Mouse (Mus musculus) yolk sac, embryonic 10.5 days (tissue): Measurements from ENCODE around the gene Col5a2.
A peak's percentile ranks its signal among the peaks of the same experiment; 100 is the strongest.
"Not testable (repeated sequence)": the region's sequence is repeated elsewhere in the genome, so short reads cannot be mapped to it uniquely, and the experiment has no call there.

Source experiments
- DNase-seq: peaks from one replicate; pipeline ENCODE4 v3.0.0-alpha.2; 2017; ENCODE audit warnings: low spot score

The Col5a2 gene

DNA sequence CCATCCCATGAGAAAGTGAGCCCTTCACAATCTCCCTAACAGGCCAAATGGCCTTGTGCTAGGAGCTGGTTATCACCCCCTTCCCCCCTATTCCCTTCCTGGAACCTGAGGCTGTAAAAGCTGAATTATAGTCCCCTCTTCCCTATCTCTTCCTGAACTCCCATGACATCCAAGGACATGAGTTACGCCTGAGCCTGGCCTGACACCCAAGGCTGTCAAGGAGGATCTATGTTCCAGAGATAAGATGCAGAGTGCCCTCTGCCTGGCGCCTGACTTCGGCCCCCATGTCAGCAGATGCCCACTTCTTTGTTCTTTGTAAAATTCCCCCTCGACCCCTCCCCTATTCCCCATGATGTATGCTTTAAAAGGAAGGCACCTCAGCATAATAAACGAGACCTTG is 73.9 kb downstream of the Col5a2 start:
- DNase-seq: not testable (repeated sequence)

DNA sequence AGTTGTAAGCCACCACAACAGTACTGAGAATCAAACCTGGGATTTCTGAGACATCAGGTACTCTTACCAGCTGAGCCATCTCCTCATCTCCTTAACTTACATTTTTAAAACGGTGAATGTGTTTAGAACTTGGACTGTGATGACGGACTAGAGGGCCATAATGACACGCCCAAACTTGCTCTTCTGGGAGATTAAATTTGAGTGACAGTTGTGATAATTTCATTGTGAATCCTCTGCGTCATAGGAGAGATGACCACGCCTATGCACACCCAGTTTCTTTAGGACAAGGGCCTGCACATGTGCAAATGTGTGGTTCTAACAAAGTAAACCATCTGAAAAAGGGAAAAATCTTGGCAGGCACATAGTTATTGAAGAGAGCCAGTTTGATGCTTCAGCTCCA is 79.2 kb downstream of the Col5a2 start:
- DNase-seq: no peak

DNA sequence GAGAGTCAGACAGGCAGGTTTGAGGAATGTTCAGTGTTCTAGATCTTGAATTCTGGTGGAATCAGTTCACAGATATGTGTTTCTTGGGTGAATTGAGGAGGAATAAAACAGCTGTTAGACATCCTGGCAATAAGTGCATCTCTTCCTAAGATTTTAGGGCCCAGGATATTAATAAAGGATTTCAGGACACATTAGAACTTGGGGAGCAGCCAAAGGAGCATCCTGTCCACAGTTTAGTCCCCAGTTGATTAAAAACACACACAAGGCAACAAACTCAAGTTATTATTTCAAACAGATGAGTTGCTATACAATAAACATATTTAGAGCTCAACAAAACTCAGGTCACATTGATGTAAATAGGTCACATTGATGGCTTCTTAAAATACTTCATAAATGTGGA is 82.5 kb downstream of the Col5a2 start:
- DNase-seq: no peak

DNA sequence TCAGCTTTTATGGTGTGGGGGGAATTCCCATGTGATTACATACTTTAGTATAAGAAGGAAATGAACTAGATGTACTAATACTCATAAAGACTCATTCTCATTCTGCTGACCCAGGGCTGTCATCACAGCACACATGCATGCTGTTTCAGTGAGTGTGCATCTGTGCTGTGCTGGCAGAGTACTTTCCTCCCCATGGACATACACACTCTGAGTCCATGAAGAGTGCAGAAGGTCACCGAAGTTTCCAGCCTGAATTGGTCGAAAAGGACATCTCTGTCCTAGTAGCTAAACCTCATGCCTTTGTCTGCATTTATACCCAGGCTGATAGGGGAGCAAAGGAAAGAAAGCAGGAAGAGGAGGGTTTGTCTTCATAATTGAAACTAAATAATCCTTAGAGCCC is 83.2 kb downstream of the Col5a2 start:
- no peak for DNase-seq

DNA sequence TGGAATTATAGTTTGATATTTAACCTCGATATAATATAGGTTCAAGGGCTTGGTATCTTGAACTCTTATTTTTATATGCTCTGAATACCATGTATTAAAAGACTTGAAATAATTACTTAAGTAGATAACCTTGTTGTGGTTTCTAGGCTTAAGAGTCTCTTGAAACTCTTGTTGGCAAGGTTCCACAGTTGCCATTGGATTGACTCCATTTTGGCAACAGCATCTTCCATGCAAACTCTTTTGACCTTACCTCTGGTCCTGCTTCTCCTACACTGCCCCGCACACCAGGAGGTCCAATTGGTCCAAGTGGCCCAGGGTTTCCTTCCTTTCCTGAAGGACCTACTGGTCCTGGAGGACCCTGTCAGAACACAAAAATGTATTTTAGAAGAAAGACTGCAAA is 121.2 kb downstream of the Col5a2 start:
- DNase-seq: no peak

DNA sequence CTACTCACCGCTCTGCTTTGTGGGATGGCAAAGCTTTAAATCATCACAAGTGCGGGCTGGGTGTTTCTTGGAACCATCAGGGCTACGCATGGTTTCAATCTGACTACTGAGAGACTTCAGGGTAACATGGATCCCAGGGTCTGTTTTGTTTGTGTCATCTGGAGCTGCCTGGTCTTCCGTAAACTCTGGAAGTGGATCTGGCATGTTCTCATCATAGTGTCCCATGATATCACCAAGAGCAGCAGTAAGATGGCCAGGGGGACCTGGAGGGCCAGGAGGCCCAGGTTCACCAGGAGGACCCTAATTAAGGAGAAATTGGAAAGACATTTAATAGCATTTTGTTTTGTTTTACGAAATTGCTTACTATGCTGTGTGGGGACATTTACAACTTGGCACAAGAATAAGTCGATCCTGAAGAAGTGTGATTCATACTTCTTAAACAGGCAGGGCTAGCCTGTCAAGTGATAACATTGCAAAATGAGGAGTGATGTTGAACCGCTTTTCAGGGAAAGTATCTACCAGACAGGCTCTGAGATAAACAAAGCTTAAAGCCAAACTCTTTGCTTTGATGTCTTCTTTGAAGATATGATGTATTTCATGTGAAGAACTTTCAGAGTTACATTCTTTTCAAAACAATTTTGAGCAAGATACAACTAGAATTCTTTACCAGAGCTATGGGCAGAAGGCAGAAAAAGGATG is 122.9 kb downstream of the Col5a2 start:
- DNase-seq: peak; percentile 33

DNA sequence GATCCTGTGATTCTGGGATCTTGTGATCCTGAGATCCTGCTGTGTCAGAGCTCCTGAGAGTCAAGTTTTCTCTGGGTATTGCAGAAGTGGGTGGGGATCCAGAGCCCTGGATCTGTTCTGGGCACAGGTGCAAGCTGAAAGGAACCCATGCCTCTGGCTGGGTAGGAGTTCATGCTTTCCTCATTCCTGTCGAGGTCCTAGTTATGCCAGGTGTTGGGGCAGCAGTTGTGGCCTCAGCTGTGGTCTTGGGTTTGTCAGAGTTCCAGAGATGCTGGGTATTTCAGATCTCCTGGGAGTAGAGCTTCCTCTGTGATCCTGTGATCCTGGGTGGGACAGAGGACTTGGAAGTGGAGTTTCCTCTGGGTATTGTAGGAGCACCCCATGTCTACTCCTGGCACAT is 137.7 kb downstream of the Col5a2 start:
- DNase-seq: no peak

DNA sequence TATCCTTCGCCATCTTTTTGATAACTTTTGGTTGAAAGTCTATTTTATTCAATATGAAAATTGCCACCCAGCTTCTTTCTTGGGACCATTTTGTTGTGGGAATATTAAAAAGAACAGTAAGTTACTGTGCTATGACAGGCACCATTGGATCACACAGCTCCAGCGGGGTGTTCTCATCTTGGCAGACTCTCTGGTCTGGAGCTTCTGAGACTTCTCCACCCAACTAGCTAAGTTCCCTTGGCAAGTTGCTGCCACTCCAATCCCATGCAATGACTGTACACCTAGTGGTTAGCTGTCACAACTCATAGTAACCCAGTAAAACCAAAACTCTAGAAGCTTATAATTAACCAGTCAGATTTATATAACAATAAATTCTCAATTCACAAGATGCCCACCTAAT is 139.8 kb downstream of the Col5a2 start:
- DNase-seq: no peak

DNA sequence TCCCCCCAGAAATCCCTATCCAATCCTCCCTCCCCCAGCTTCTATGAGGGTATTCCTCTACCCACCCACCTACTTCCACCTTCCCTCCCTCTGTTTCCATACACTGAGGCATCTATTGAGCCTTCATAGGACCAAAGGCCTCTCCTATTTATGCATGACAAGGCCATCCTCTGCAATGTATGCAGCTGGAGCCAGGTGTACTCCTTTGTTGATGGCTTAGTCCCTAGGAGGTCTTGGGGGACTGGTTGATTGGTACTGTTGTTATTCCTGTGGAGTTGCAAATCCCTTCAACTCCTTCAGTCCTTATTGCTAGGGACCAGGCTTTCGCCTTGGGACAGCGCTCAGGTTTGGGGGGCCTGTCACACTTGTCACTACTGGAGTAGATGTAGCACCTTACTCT is 143.4 kb downstream of the Col5a2 start:
- DNase-seq: no peak

DNA sequence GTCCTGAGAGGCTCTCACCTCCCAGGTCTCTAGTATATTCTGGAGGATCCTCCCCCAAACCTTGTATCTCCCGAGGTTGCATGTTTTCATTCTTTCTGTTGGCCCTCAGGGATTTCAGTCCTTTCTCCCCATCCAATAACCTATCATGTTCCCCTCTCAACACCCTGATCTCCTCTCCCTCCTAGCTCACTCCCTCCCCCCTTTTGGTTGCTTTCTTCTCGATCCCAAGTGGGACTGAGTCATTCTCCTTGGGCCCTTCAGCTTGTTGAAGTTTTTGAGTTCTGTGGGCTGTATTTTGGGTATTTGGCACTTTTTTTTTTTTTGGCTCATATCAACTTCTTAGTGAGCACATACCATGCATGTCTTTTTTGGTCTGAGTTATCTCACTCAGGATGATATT is 143.9 kb downstream of the Col5a2 start:
- no peak for DNase-seq

DNA sequence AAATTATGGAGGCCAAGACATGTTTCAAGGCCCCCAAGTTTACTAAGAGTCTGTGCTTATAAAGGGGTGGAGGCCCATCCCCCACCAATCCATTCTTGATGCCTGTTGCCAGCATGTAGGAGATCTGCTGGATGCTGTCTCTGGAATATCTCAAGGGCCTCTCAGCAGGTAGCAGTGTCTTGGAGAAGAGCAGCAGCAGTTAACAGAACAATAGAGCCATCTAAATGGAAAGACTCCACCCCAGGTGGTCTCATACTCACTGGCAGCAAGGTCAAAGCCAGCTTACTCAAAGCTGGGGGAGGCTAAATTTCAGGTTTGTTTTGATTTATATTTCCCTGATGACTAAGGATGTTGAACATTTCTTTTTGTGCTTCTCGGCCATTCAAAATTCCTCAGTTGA is 145.1 kb downstream of the Col5a2 start:
- DNase-seq: no peak

DNA sequence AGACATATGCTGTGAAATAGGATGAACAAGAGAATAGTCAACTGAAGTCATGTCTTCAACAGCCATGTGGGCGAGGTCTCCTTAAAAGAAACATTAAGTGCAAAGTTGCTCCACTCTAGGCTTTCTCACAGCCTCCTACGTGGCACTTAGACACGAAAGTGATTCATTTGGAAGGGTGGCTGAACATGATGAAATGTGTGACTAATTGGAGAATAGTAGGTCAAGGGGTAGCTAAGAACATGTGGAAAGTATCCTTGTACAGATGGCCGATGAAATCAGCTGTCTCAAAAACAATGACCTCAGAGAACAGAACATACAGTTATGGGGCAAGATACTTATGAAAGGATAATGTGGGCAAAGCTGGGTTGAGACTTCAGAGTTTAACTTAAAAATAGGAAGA is 147.1 kb downstream of the Col5a2 start:
- DNase-seq: no peak

DNA sequence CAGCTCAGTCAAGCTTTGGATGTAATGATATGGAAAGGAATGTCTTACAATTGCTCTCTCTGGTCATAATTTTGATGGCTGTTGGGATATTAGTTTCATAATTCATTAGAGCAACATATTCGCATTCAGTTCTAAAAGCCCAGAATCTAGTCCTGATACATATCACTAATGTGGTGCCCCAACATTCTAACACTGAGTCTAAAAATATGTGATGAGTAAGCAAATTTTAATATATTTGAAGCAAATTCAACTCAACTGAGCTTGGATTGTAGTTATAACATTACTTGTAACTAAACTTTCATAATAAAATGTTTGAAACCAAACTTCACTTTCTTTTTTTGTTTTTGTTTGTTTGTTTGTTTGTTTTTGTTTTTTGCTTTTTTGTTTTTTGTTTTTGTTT is 173.9 kb downstream of the Col5a2 start:
- DNase-seq: no peak
